Mouse (Mus musculus): ENCODE data around the gene Gna15. TPM values are rescaled to one million over a fixed set of nuclear protein-coding genes. Genes with fewer than 3 reads are reported as not detected.

The Gna15 gene
- polyA plus RNA-seq, 1 experiment: 11.2 TPM

GRCm38 (mm10) chr10:81460951-81461350 lies 63.1 kb downstream of the Gna15 start:
- Histone ChIP-seq H3K36me3 (ENCODE audit: control insufficient read depth, insufficient read depth, low read length, poor library complexity, severe bottlenecking) (no peaks in the 10 kb centered on the region), H3K9me3 (replicated peaks; ENCODE audit: control insufficient read depth, insufficient read depth, low read length, poor library complexity, severe bottlenecking) (no peaks in the 10 kb centered on the region), H3K27me3 (ENCODE audit: control insufficient read depth, insufficient read depth, low read length, poor library complexity, severe bottlenecking) (no peaks in the 10 kb centered on the region), H3K4me3 (ENCODE audit: low read depth, low read length) (no peak overlapping the region), H3K9ac (ENCODE audit: low read depth, poor library complexity, severe bottlenecking) (no peak overlapping the region), H3K27ac (ENCODE audit: insufficient read depth, low read length) (no peak overlapping the region), H3K4me1 (ENCODE audit: control insufficient read depth, insufficient read depth, low read length) (no peaks in the 10 kb centered on the region)
- TF ChIP-seq EP300 (IDR thresholded peaks at IDR 0.05; ENCODE audit: insufficient read depth, low read depth, low read length): no peak
- no peak for TF ChIP-seq CTCF (IDR thresholded peaks at IDR 0.05; ENCODE audit: low read depth, low read length)
- TF ChIP-seq POLR2A (IDR thresholded peaks at IDR 0.05; ENCODE audit: insufficient read depth, low read length): no peak

DNA sequence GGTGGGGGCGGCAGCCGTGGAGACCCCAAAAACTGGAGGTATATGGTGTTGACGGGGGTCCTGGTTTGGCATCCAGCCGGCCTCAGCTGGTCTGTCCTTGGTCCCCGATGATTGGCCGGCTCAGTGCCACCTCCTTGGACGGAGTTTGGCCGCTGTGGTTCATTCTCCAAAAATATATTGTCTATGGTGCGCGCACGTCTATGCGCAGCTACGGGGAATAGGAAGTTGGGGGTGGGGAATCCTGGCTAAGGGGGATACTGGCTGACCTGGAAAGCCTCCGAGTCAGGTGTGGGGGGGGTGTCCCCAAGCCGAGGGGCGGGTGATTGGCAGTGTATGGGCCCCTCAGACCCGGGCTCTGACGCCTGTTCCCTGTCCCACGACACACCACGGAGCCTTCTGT lies 63.6 kb downstream of the Gna15 start:
- Histone ChIP-seq H3K27ac (ENCODE audit: insufficient read depth, low read length) (no peak overlapping the region), H3K4me3 (ENCODE audit: low read depth, low read length) (no peak overlapping the region), H3K36me3 (ENCODE audit: control insufficient read depth, insufficient read depth, low read length, poor library complexity, severe bottlenecking) (no peaks in the 10 kb centered on the region), H3K27me3 (ENCODE audit: control insufficient read depth, insufficient read depth, low read length, poor library complexity, severe bottlenecking) (no peaks in the 10 kb centered on the region), H3K9me3 (replicated peaks; ENCODE audit: control insufficient read depth, insufficient read depth, low read length, poor library complexity, severe bottlenecking) (no peaks in the 10 kb centered on the region), H3K4me1 (ENCODE audit: control insufficient read depth, insufficient read depth, low read length) (no peaks in the 10 kb centered on the region), H3K9ac (ENCODE audit: low read depth, poor library complexity, severe bottlenecking) (no peak overlapping the region)
- TF ChIP-seq POLR2A (IDR thresholded peaks at IDR 0.05; ENCODE audit: insufficient read depth, low read length) (no peak), EP300 (IDR thresholded peaks at IDR 0.05; ENCODE audit: insufficient read depth, low read depth, low read length) (no peak), CTCF (IDR thresholded peaks at IDR 0.05; ENCODE audit: low read depth, low read length) (no peak)

GRCm38 (mm10) chr10:81459399-81459798 lies 64.6 kb downstream of the Gna15 start:
- Histone ChIP-seq H3K27me3 (ENCODE audit: control insufficient read depth, insufficient read depth, low read length, poor library complexity, severe bottlenecking) (no peaks in the 10 kb centered on the region), H3K9me3 (replicated peaks; ENCODE audit: control insufficient read depth, insufficient read depth, low read length, poor library complexity, severe bottlenecking) (no peaks in the 10 kb centered on the region), H3K36me3 (ENCODE audit: control insufficient read depth, insufficient read depth, low read length, poor library complexity, severe bottlenecking) (no peaks in the 10 kb centered on the region), H3K4me3 (ENCODE audit: low read depth, low read length) (no peak overlapping the region), H3K4me1 (ENCODE audit: control insufficient read depth, insufficient read depth, low read length) (no peaks in the 10 kb centered on the region), H3K9ac (ENCODE audit: low read depth, poor library complexity, severe bottlenecking) (no peak overlapping the region), H3K27ac (ENCODE audit: insufficient read depth, low read length) (no peak overlapping the region)
- TF ChIP-seq CTCF (IDR thresholded peaks at IDR 0.05; ENCODE audit: low read depth, low read length) (no peak), EP300 (IDR thresholded peaks at IDR 0.05; ENCODE audit: insufficient read depth, low read depth, low read length) (no peak), POLR2A (IDR thresholded peaks at IDR 0.05; ENCODE audit: insufficient read depth, low read length) (no peak)

- no peak overlapping the region for H3K9ac ChIP-seq (ENCODE audit: low read depth, poor library complexity, severe bottlenecking)
- H3K36me3 ChIP-seq (ENCODE audit: control insufficient read depth, insufficient read depth, low read length, poor library complexity, severe bottlenecking): no peaks in the 10 kb centered on the region
- H3K27me3 ChIP-seq (ENCODE audit: control insufficient read depth, insufficient read depth, low read length, poor library complexity, severe bottlenecking): no peaks in the 10 kb centered on the region
- H3K4me3 ChIP-seq (ENCODE audit: low read depth, low read length): no peak overlapping the region
- H3K9me3 ChIP-seq (replicated peaks; ENCODE audit: control insufficient read depth, insufficient read depth, low read length, poor library complexity, severe bottlenecking): no peaks in the 10 kb centered on the region
- TF ChIP-seq EP300 (IDR thresholded peaks at IDR 0.05; ENCODE audit: insufficient read depth, low read depth, low read length) (no peak), POLR2A (IDR thresholded peaks at IDR 0.05; ENCODE audit: insufficient read depth, low read length) (no peak), CTCF (IDR thresholded peaks at IDR 0.05; ENCODE audit: low read depth, low read length) (no peak)
- H3K4me1 ChIP-seq (ENCODE audit: control insufficient read depth, insufficient read depth, low read length): no peaks in the 10 kb centered on the region
- H3K27ac ChIP-seq (ENCODE audit: insufficient read depth, low read length): no peak overlapping the region
Measured at GRCm38 (mm10) chr10:81458267-81458666, 65.8 kb downstream of the Gna15 start.

DNA sequence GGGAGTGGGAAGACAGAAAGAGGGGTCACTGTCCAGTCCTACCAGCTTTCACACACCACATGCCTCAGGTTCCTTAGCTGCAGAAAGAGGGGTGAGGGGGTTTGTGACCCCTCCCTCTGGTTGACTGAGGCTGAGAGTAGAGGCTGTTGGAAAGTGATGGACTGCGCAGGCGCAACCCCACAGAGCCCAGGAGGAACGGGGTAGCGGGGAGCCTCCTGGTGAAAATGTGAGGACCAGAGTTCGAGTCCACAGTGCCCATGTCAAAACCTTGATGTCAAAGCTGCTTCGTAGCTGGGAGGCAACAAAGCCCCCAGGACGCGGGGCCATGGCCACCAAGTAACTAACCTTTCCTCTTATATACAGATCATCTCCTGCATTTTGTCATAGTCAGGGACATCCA lies 66.4 kb downstream of the Gna15 start:
- H3K27ac ChIP-seq (ENCODE audit: insufficient read depth, low read length): no peak overlapping the region
- H3K9ac ChIP-seq (ENCODE audit: low read depth, poor library complexity, severe bottlenecking): no peak overlapping the region
- no peak overlapping the region for H3K4me3 ChIP-seq (ENCODE audit: low read depth, low read length)

DNA sequence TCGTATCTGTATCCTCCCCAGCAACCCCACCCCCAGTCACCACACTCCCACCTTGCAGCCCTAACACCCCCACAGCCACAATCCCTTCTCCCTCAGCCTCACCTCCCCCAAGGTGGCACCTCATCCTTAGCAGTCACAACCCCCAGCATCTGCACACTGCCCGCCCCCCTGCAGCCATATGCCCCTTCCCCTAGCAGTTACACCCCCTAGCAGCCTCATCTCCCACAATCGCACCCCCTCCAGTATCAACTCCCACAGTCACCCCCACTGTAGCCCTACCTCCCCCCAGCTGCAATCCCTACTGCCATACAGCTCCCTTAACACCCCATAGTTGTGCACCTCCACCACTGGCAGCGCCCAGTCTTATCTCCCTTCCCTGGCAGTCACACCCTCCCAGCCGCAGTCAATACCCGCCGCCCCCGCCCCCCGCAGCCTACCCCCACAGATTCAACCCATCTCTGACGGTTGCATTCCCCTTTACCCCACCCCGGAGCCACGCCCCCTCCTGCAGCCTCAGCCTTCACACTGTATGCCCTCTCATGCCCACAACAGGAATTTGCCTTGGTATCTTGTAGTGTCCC lies 67.0 kb downstream of the Gna15 start:
- no peaks in the 10 kb centered on the region for H3K4me1 ChIP-seq (ENCODE audit: control insufficient read depth, insufficient read depth, low read length)
- no peak overlapping the region for H3K27ac ChIP-seq (ENCODE audit: insufficient read depth, low read length)
- no peaks in the 10 kb centered on the region for H3K36me3 ChIP-seq (ENCODE audit: control insufficient read depth, insufficient read depth, low read length, poor library complexity, severe bottlenecking)
- no peak overlapping the region for H3K4me3 ChIP-seq (ENCODE audit: low read depth, low read length)
- no peaks in the 10 kb centered on the region for H3K9me3 ChIP-seq (replicated peaks; ENCODE audit: control insufficient read depth, insufficient read depth, low read length, poor library complexity, severe bottlenecking)
- no peak overlapping the region for H3K9ac ChIP-seq (ENCODE audit: low read depth, poor library complexity, severe bottlenecking)
- TF ChIP-seq CTCF (IDR thresholded peaks at IDR 0.05; ENCODE audit: low read depth, low read length) (no peak), POLR2A (IDR thresholded peaks at IDR 0.05; ENCODE audit: insufficient read depth, low read length) (no peak)
- no peaks in the 10 kb centered on the region for H3K27me3 ChIP-seq (ENCODE audit: control insufficient read depth, insufficient read depth, low read length, poor library complexity, severe bottlenecking)

More for the DNA sequence above, 66.4 kb downstream of the Gna15 start:
- Histone ChIP-seq H3K36me3 (ENCODE audit: control insufficient read depth, insufficient read depth, low read length, poor library complexity, severe bottlenecking) (no peaks in the 10 kb centered on the region), H3K9me3 (replicated peaks; ENCODE audit: control insufficient read depth, insufficient read depth, low read length, poor library complexity, severe bottlenecking) (no peaks in the 10 kb centered on the region), H3K4me1 (ENCODE audit: control insufficient read depth, insufficient read depth, low read length) (no peaks in the 10 kb centered on the region), H3K27me3 (ENCODE audit: control insufficient read depth, insufficient read depth, low read length, poor library complexity, severe bottlenecking) (no peaks in the 10 kb centered on the region)
- TF ChIP-seq EP300 (IDR thresholded peaks at IDR 0.05; ENCODE audit: insufficient read depth, low read depth, low read length) (no peak), POLR2A (IDR thresholded peaks at IDR 0.05; ENCODE audit: insufficient read depth, low read length) (no peak), CTCF (IDR thresholded peaks at IDR 0.05; ENCODE audit: low read depth, low read length) (no peak)

All from ES-Bruce4 (cell line).